Mouse (Mus musculus) stomach, embryonic 15.5 days (tissue): ENCODE measurements at regions not wholly inside any gene's neighbourhood (a gene's known extent, or its start where the extent isn't known, plus 50 kb on each side); places are given as distances from the start of the nearest gene placed in this dataset.

Experiments used
- ATAC-seq: fragments of 200-750 bp; cut with Nextera tagmentation; 2 replicates; pipeline ENCODE4 v1.8.0; 2017; ENCODE audit warnings: low read depth, moderate number of reproducible peaks, moderate TSS enrichment; ENCODE audit not compliant: insufficient read depth, low FRiP score
- H3K27ac ChIP-seq: fragments of 300-500 bp; sonication (generic); 2 replicates; pipeline ENCODE4 v1.5.1; 2015; ENCODE audit warnings: mild to moderate bottlenecking, inconsistent platforms
- H3K27me3 ChIP-seq: fragments of 300-500 bp; sonication (generic); replicated peaks from 2 replicates; pipeline ENCODE4 v1.6.1; 2015; ENCODE audit warnings: inconsistent platforms
- H3K36me3 ChIP-seq: fragments of 300-500 bp; sonication (generic); 2 replicates; pipeline ENCODE4 v1.6.1; 2015; ENCODE audit warnings: inconsistent platforms
- H3K4me1 ChIP-seq: fragments of 300-500 bp; sonication (generic); 2 replicates; pipeline ENCODE4 v1.6.1; 2015; ENCODE audit warnings: inconsistent platforms
- H3K4me2 ChIP-seq: fragments of 300-500 bp; sonication (generic); 2 replicates; pipeline ENCODE4 v1.6.1; 2015; ENCODE audit warnings: mild to moderate bottlenecking, inconsistent platforms
- H3K4me3 ChIP-seq: fragments of 300-500 bp; sonication (generic); replicated peaks from 2 replicates; pipeline ENCODE4 v1.5.1; 2015; ENCODE audit warnings: inconsistent platforms
- H3K9ac ChIP-seq: fragments of 300-500 bp; sonication (generic); 2 replicates; pipeline ENCODE4 v1.6.1; 2015; ENCODE audit warnings: inconsistent platforms
- H3K9me3 ChIP-seq: fragments of 300-500 bp; sonication (generic); 2 replicates; pipeline ENCODE4 v1.6.1; 2016; ENCODE audit warnings: inconsistent platforms
- WGBS: fragments of 180-500 bp; shearing (Covaris S2); methylation state at CpG from one replicate; pipeline ENCODE4 v1.1.7; 2015; 5-methylcytosine and 5-hydroxymethylcytosine counted together

DNA sequence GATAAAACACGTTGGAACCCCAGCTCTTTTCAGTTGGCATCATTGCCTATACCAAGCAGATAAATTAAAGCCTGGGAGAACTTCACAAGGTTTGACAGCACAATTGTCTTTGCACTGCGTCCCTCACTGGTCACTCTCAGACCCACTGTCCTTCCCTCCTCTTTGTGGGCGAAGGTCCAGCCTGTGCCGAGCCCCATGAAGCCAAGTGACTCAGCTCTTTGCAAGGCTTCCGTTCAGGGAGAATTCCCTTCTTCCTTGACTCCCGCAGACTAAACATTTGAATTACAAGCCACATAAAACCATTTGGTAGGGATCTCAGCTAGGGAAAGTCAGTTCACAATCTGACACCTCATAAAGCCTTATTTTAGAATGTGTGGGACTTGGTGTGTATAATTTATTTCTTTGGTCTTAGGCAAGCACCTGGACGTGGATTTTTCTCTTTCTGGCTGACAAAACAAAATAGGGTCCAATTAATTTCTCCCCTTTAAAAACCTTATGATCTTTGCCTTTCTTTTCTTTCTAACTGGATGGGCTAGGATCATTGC, 136.7 kb upstream of the Tars start:
- H3K9me3 ChIP-seq = no peaks in the 10 kb centered on the region
- H3K9ac ChIP-seq = no peak overlapping the region
- 62% methylated on average over 7 of the region's 7 CpGs for WGBS
- H3K4me3 ChIP-seq = no peak overlapping the region
- no peak overlapping the region for H3K4me2 ChIP-seq
- H3K36me3 ChIP-seq = no peaks in the 10 kb centered on the region
- H3K27ac ChIP-seq = no peak overlapping the region
- no peak for ATAC-seq
- no peaks in the 10 kb centered on the region for H3K4me1 ChIP-seq
- no peaks in the 10 kb centered on the region for H3K27me3 ChIP-seq

DNA sequence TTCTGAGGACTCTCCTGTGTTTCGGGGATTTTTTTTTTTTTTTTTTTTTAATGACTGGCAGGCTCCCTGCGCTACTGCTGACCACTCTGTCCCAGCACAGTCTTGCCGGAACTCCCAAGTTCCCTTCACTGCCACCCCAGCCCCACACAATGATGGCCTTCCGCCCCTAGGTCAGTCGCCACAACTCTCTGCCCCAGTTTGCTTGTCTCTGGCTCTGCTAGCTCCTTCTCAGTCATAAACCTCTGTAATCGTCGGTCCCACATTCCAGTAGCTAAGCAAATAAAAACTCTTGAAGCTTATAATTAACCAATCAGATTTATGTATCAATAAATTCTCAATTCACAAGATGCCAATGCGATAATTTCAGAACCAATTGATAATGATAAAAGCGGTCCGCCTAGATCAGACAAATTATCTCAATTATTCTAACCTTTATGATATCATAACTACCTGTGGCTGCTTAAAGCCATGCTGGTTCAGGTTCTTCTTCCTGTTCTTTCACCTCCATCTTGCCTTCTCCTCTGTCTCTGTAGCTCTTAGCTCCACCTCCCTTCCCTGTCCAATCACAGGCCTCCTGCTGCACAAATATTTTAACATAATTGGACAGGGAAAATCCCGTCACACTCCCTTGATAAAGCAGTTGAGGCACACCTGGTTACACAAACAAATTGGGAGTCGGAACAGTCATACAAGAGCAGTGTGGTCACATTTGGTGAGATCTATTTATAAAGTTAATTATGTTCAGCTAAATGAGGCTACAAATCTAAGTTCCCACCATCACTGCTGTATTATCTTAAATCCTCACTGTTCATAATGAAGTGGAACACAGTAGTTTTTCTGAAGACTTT, 135.2 kb upstream of the Tars start:
- 79% methylated on average over 12 of the region's 12 CpGs for WGBS
- H3K4me3 ChIP-seq = no peak overlapping the region
- no peaks in the 10 kb centered on the region for H3K9me3 ChIP-seq
- no peaks in the 10 kb centered on the region for H3K27me3 ChIP-seq
- H3K4me1 ChIP-seq = no peaks in the 10 kb centered on the region
- no peaks in the 10 kb centered on the region for H3K36me3 ChIP-seq
- no peak overlapping the region for H3K27ac ChIP-seq
- H3K4me2 ChIP-seq = no peak overlapping the region
- no peak for ATAC-seq
- no peak overlapping the region for H3K9ac ChIP-seq

DNA sequence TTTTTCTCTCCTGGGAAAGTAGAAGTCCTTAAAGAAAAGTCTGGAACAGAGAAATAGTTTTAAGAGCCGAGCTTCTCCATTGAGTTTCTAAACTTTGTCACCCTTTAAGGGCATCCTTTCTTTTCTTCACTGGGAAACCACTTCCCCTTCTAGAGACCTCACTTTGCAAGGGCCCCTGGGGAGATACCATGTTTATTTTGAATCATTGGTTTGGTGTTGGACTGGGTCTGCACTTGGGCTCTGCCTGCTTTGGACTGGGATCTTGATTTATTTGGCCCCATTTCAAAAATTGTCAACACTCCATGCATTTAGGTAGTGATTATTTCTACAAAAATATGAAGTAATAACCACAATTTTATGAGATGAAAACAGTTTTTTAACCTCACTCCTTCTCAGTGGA, 134.2 kb upstream of the Tars start:
- ATAC-seq = no peak
- H3K9me3 ChIP-seq = no peaks in the 10 kb centered on the region
- no peak overlapping the region for H3K27ac ChIP-seq
- H3K9ac ChIP-seq = no peak overlapping the region
- no peaks in the 10 kb centered on the region for H3K4me1 ChIP-seq
- 58% methylated on average over 1 of the region's 1 CpGs for WGBS
- no peaks in the 10 kb centered on the region for H3K36me3 ChIP-seq
- no peaks in the 10 kb centered on the region for H3K27me3 ChIP-seq
- no peak overlapping the region for H3K4me2 ChIP-seq
- no peak overlapping the region for H3K4me3 ChIP-seq

DNA sequence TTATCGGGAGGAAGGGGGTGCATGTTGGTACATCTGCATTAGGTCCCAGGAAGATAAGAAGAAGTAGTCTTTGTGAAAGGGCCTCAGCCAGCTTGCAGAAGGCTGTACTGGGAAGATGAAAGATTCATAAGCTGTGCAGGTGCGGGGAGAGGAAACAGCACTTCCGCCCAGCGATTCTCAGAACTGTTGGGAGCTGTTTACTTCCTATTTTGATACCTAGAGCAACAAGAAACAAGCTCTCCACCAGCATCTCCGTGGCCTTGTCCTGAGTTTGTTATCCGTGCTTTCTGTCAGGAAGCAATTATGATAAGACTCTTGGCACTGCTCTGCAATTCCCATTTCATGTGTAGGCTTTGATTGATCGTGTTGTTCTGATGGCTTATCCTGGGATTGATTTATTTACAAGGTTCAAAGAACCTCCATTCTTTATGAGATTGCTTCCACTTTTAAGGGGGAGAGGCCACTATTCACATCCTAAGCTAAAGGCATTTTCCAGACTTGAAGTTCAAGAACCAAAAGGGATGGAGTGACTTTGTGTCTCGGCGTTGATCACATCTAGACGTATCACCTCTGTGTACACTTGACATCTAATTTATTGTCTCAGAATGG, 133.6 kb upstream of the Tars start:
- no peak for ATAC-seq
- Histone ChIP-seq H3K9me3 (no peaks in the 10 kb centered on the region), H3K4me1 (no peaks in the 10 kb centered on the region), H3K4me2 (no peak overlapping the region), H3K36me3 (no peaks in the 10 kb centered on the region), H3K27me3 (no peaks in the 10 kb centered on the region), H3K4me3 (no peak overlapping the region), H3K27ac (no peak overlapping the region), H3K9ac (no peak overlapping the region)
- 38% methylated on average over 10 of the region's 10 CpGs for WGBS

DNA sequence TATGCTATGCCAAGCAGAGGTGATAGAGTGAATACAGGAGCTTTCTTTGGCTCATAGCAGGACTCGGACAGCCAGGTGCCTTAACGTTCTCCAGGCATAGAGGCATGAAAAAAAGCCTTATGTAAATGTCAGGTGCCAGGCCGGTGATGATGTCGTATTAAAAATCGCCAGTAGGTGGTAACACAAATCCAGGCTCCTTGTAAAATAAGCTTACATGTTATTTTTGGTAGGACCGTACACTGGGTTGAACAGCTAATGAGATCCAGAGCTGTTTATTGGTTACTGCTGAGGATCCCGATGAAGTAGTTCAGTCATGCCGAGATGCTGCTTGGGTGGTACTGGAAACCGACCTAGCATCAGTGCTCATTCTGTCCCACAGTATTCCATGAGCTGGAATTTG, 133.1 kb upstream of the Tars start:
- H3K4me2 ChIP-seq = no peak overlapping the region
- ATAC-seq = no peak
- WGBS = 58% methylated on average over 9 of the region's 9 CpGs

DNA sequence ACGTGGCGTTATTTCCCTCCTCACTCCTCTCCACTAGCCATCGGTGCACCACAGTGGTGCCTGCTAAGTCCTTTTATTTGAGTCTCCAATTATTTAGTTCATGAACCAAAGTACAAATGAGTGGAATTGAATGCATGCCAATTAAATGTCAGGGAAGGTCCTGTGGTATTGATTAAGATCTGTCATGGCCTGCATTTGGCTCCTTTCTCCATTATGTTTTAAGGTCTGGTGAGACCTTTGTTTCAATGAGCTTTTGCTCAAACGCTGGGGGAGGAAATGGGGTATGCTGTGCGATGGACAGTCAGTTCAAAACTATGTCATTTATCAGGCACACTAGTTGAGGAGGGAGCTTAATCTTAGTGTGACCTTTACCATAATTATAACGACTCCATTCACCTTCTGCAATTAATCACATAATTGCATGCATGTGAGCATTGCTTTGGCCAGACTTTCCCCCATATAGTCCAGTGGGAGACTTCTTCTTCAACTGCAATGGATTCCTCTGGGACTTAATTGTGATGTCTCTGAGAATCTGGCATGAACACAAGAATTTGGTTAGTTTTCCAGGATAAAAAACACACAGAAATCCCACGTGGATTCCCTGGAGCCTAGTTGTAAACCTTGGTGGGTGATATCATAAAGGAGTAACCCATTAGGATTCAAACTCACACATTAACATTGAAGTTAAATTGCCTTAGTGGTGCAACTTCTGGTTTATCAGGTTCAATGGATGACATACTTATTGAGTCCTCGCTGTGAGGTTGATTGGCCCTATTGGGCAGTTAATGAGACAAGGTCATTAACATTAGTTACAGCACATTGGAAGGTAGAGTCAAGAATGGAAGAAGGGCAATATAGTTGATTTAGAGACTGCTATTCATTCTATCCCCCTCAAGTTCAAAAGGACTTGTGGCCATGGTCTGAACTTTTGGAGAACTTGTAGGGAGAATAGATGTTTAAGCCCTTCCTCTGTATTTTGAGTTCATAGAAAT, 130.7 kb upstream of the Tars start:
- no peaks in the 10 kb centered on the region for H3K9me3 ChIP-seq
- H3K4me1 ChIP-seq = no peaks in the 10 kb centered on the region
- WGBS = 45% methylated on average over 8 of the region's 8 CpGs
- no peak for ATAC-seq
- no peaks in the 10 kb centered on the region for H3K27me3 ChIP-seq
- H3K4me3 ChIP-seq = no peak overlapping the region
- H3K27ac ChIP-seq = no peak overlapping the region
- no peak overlapping the region for H3K4me2 ChIP-seq
- no peaks in the 10 kb centered on the region for H3K36me3 ChIP-seq
- no peak overlapping the region for H3K9ac ChIP-seq

More for the DNA sequence above, 133.1 kb upstream of the Tars start:
- H3K9ac ChIP-seq = no peak overlapping the region
- no peak overlapping the region for H3K27ac ChIP-seq
- no peaks in the 10 kb centered on the region for H3K27me3 ChIP-seq
- no peak overlapping the region for H3K4me3 ChIP-seq
- no peaks in the 10 kb centered on the region for H3K9me3 ChIP-seq
- H3K36me3 ChIP-seq = no peaks in the 10 kb centered on the region
- H3K4me1 ChIP-seq = no peaks in the 10 kb centered on the region

DNA sequence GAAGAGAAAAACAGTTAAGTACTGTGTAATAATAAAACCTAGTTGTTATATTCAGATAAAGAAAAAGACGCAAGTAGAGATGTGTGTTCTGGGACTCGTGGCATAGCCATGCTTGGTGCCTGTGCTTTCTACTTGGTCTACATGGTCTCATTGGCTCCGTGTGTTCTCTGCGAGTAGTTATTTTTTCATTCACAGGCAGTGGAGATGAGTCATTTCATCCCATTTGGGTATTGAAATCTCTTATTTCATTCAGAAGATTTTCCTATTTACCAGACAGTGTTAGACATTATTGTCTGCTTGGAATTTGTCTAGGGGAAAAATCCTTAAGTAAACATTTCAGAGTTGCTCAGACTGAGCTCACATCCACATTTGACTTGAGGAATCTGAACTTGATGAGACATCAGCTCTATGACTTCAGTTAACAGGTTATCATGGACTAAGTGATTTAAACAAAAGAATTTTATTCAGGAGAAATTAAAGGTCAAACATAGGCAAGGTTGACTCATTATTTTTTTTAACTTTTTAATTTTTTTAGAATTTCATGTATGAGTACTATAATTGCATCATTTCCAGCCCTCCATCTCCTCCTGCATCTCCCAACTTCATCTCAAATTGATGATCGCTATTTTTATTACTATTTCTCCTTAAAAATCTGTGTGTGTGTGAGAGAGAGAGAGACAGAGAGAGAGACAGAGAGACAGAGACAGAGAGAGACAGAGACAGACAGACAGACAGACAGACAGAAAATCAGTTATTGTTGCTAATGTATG, 125.1 kb upstream of the Tars start:
- 79% methylated on average over 5 of the region's 5 CpGs for WGBS
- Histone ChIP-seq H3K27ac (no peak overlapping the region), H3K4me3 (no peak overlapping the region), H3K9ac (no peak overlapping the region), H3K9me3 (no peaks in the 10 kb centered on the region), H3K4me2 (no peak overlapping the region), H3K36me3 (no peaks in the 10 kb centered on the region), H3K27me3 (no peaks in the 10 kb centered on the region), H3K4me1 (no peaks in the 10 kb centered on the region)
- ATAC-seq = no peak

DNA sequence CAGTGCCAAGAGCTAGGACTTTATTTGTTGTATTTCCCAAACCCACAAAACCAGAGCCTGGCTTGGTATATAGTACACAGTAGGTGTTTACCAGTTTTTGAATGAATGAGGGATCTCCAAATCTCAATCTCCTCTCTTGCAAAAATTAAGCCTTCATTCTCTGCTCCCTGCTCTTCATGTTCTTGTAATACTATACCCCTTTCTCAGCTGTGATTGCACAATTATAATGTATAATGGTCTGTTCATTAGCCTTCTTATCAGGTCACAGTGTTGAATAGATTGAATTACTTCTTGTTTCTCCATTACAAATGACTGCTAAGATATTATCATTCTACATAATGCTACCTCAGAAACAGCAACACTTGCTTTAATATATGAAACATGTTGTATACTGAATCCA, 119.1 kb upstream of the Tars start:
- Histone ChIP-seq H3K9ac (no peak overlapping the region), H3K4me1 (no peaks in the 10 kb centered on the region), H3K4me2 (no peak overlapping the region), H3K9me3 (no peaks in the 10 kb centered on the region), H3K27ac (no peak overlapping the region), H3K27me3 (no peaks in the 10 kb centered on the region), H3K4me3 (no peak overlapping the region), H3K36me3 (no peaks in the 10 kb centered on the region)
- ATAC-seq = no peak

DNA sequence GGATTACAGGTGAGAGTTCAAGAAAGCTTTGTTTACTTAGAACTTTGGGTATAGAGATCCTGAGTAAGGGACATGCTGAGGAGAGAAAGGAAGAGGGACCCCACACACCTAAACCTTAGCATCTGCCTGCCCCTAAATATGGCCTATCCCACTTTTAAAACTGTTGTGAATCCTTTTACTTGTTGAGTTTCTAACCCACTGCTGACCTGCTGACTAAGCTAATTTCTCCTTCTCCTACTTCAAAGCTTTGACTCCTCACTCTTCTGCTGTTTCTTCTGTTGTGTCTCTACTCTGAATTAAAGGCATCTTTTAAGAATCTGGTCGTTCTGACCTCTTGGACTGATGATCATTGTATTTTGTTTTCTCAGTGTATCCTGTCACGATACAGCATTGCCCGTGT, 118.4 kb upstream of the Tars start:
- no peak for ATAC-seq
- H3K9me3 ChIP-seq = no peaks in the 10 kb centered on the region
- no peak overlapping the region for H3K4me2 ChIP-seq
- no peak overlapping the region for H3K27ac ChIP-seq
- no peaks in the 10 kb centered on the region for H3K27me3 ChIP-seq
- no peak overlapping the region for H3K9ac ChIP-seq
- no peaks in the 10 kb centered on the region for H3K4me1 ChIP-seq
- WGBS = 75% methylated on average over 3 of the region's 3 CpGs
- no peak overlapping the region for H3K4me3 ChIP-seq
- H3K36me3 ChIP-seq = no peaks in the 10 kb centered on the region

DNA sequence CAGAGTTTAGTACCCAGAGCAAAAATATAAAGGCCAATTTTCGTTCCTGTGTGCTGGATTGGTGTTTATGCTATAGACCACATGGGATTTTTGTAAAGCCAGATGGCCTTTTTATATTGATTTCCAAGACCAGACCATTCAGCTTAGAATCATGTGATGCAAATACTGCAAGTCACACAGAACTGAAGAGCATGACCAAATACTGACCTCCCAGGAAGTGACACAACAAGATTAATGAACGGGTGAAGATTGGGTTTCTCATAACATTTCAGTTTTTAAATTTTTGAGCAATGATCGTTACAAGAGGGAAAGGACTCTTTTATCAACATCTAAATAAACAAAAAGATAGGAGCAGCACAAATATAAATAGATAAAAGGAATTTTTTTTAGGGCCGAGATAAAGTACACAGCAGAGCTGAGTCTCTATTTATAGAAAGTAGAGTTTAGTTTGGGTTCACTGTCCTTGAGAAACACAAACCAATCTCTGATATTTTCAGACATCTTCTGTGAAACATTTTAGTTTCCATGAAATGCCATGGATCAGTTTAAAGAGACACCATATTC, 105.7 kb upstream of the Tars start:
- no peak for ATAC-seq
- H3K27me3 ChIP-seq = no peaks in the 10 kb centered on the region
- H3K9ac ChIP-seq = no peak overlapping the region
- no peak overlapping the region for H3K27ac ChIP-seq
- H3K36me3 ChIP-seq = no peaks in the 10 kb centered on the region
- H3K4me3 ChIP-seq = no peak overlapping the region
- no peaks in the 10 kb centered on the region for H3K4me1 ChIP-seq
- WGBS = 19% methylated on average over 4 of the region's 4 CpGs
- no peak overlapping the region for H3K4me2 ChIP-seq
- no peaks in the 10 kb centered on the region for H3K9me3 ChIP-seq

DNA sequence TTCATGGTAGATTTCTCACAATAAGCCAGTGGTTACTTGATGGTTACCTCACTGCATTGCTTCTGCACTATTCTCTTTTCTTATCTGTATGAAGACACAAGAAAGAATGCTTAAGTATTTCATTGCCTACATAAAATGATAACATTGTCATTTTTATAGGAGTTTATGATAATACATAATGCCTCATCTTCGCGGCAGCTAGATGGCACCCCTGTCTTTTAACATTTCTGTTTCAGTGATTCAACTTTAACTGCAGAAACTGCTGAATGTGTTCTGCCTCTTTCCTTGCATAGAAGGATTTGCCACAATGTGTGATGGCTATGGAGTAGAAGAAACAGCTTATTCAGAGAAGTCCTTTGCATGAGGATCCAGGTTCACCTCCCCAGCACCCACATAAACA, 97.0 kb upstream of the Tars start:
- no peak for ATAC-seq
- Histone ChIP-seq H3K9me3 (no peaks in the 10 kb centered on the region), H3K36me3 (no peaks in the 10 kb centered on the region), H3K4me1 (no peaks in the 10 kb centered on the region), H3K4me2 (no peak overlapping the region), H3K27me3 (no peaks in the 10 kb centered on the region), H3K9ac (no peak overlapping the region), H3K4me3 (no peak overlapping the region), H3K27ac (no peak overlapping the region)
- 77% methylated on average over 2 of the region's 2 CpGs for WGBS
